24 mouse cellular contexts compared by ENCODE assay signal in the genomic region with DNA sequence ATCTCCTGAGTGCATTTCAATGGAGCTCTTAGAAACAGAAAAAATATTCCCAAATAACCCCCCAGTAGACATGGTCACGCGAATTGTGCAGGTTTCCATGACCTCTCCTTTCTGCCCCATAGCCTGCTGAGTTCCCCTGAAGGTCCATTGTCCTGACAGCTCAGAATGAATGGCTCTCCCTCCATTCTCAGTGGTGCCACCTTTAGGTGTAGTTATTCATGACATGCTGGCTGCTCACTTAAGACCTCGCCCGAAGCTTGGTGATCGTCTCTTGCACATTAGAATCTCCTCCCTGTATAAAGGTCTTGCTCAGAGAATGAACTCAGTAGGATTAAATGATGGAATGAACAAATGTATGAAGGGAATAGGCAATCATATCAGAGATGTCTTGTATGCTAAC.
DNase-seq lines count a peak whose midpoint lies in the region; ATAC-seq and TF ChIP-seq lines count a peak whose summit lies in the region.
"Had no signal": no experiment of that assay in that cellular context is flagged by ENCODE, and none has a peak within 500 bp of the region (broad histone marks: within the 10 kb centered on the region; RNA-seq: fewer than 3 reads in every experiment).

No protein-coding gene starts in this region.

- no peaks in the 10 kb centered on the region for H3K27me3 ChIP-seq in kidney, postnatal 0 days (ENCODE audit: insufficient read depth, low read length)
- H3K27me3 ChIP-seq in E14TG2a.4 (ENCODE audit: insufficient read depth, low read length) = no peaks in the 10 kb centered on the region
- H3K27me3 ChIP-seq in embryonic facial prominence, embryonic 10.5 days (replicated peaks; ENCODE audit: low read depth, poor library complexity, severe bottlenecking) = 0 out of 2 replicates have a peak, but pooled peaks cover 4% of the 10 kb centered on the region
- H3K27me3 ChIP-seq: CH12.LX; embryonic facial prominence, embryonic 13.5 days; forebrain, embryonic 15.5 days; limb, embryonic 13.5 days; megakaryocyte, embryonic 14.5 days had no signal

- no peak overlapping the region for H3K9ac ChIP-seq in kidney, postnatal 0 days (ENCODE audit: low read depth, low read length)
- H3K9ac ChIP-seq: embryonic facial prominence, embryonic 13.5 days; forebrain, embryonic 15.5 days; hindbrain, embryonic 14.5 days; limb, embryonic 13.5 days had no signal

- ATAC-seq in kidney, postnatal 0 days (replicated peaks; ENCODE audit: low FRiP score, low read depth) = no peak
- ATAC-seq: activated CD4-positive, CD25-positive, alpha-beta regulatory T cell, adult 4 months; forebrain, embryonic 15.5 days; midbrain, embryonic 16.5 days had no signal

- no peaks in the 10 kb centered on the region for H3K4me1 ChIP-seq in kidney, postnatal 0 days (replicated peaks; ENCODE audit: insufficient read depth, low read length)
- peaks cover 14% of the 10 kb centered on the region for H3K4me1 ChIP-seq in E14TG2a.4 (replicated peaks; ENCODE audit: low read depth, low read length)
- peaks cover 7% of the 10 kb centered on the region; the same call in 1 of the 2 replicates for H3K4me1 ChIP-seq in embryonic facial prominence, embryonic 10.5 days
- H3K4me1 ChIP-seq: megakaryocyte, embryonic 14.5 days had no signal

- no peak overlapping the region for H3K4me3 ChIP-seq in kidney, postnatal 0 days (replicated peaks; ENCODE audit: low read depth, low read length)
- H3K4me3 ChIP-seq in E14TG2a.4 (replicated peaks; ENCODE audit: low read length) = no peak overlapping the region
- H3K4me3 ChIP-seq in embryonic facial prominence, embryonic 10.5 days = no peak overlapping the region
- H3K4me3 ChIP-seq: embryonic facial prominence, embryonic 13.5 days; forebrain, embryonic 15.5 days; limb, embryonic 13.5 days; megakaryocyte, embryonic 14.5 days had no signal

- intact Hi-C loops in gastrocnemius, postnatal 14 days (cut with DNase I; ENCODE audit: low total_unique reads) = no loop called here

- WGBS in kidney, postnatal 0 days = 92% methylated on average over 5 of the region's 5 CpGs
- 87% methylated on average over 5 of the region's 5 CpGs for WGBS in embryonic facial prominence, embryonic 10.5 days

- DNase-seq in embryo, embryonic 11 days = peak; percentile 4
- no peak for DNase-seq in embryo, embryonic 9.5 days (ENCODE audit: extremely low spot score)
- DNase-seq in kidney, postnatal 0 days (ENCODE audit: low spot score) = no peak
- no peak for DNase-seq in kidney, adult 11 months
- DNase-seq in WW6 (ENCODE audit: low read depth, low spot score) = peak; percentile 14
- DNase-seq in gastrocnemius, postnatal 14 days = no peak
- no peak for DNase-seq in embryonic facial prominence, embryonic 10.5 days (ENCODE audit: low spot score)
- DNase-seq: adrenal gland, postnatal 25 days; cerebellum, adult 11 months; cerebellum, postnatal 25 days; heart, postnatal 14 days; kidney, adult 18-20 months; right cerebral cortex, adult 18-20 months; thymus, postnatal 36 days had no signal

- H3K4me2 ChIP-seq in kidney, postnatal 0 days (ENCODE audit: low read length) = no peak overlapping the region
- H3K4me2 ChIP-seq: embryonic facial prominence, embryonic 13.5 days; forebrain, embryonic 15.5 days; heart, embryonic 11.5 days; hindbrain, embryonic 14.5 days; limb, embryonic 13.5 days had no signal

- no peak overlapping the region for H3K27ac ChIP-seq in kidney, postnatal 0 days
- H3K27ac ChIP-seq in embryonic facial prominence, embryonic 10.5 days (replicated peaks) = no peak overlapping the region
- H3K27ac ChIP-seq: embryonic facial prominence, embryonic 13.5 days; hindbrain, embryonic 14.5 days; limb, embryonic 13.5 days had no signal

- peak; percentile 32; the same call in 1 of the 2 replicates for TF ChIP-seq CTCF in kidney, postnatal 0 days (IDR thresholded peaks at IDR 0.05; ENCODE audit: low read depth)
- peak; percentile 40 for TF ChIP-seq CTCF in E14TG2a.4 (conservative IDR thresholded peaks at IDR 0.05; ENCODE audit: low read length)

- no peaks in the 10 kb centered on the region for H3K36me3 ChIP-seq in kidney, postnatal 0 days (ENCODE audit: insufficient read depth, low read length)
- H3K36me3 ChIP-seq in E14TG2a.4 (ENCODE audit: insufficient read depth, low read length) = no peaks in the 10 kb centered on the region
- H3K36me3 ChIP-seq in embryonic facial prominence, embryonic 10.5 days (replicated peaks) = no peaks in the 10 kb centered on the region
- H3K36me3 ChIP-seq: embryonic facial prominence, embryonic 13.5 days; forebrain, embryonic 15.5 days; limb, embryonic 13.5 days had no signal

- H3K9me3 ChIP-seq in kidney, postnatal 0 days (replicated peaks; ENCODE audit: low read length) = no peaks in the 10 kb centered on the region
- H3K9me3 ChIP-seq in E14TG2a.4 (ENCODE audit: low read length) = no peaks in the 10 kb centered on the region
- no peaks in the 10 kb centered on the region for H3K9me3 ChIP-seq in embryonic facial prominence, embryonic 10.5 days
- H3K9me3 ChIP-seq: embryonic facial prominence, embryonic 13.5 days; forebrain, embryonic 15.5 days; limb, embryonic 13.5 days had no signal

Comparison
In these comparisons a context has a peak if more than half of its experiments do, and no peak if none do; other contexts are left out.
1. DNase-seq: peak in embryo, embryonic 11 days (single experiment) and WW6 (single experiment); none in embryo, embryonic 9.5 days (single experiment), kidney, postnatal 0 days (single experiment), kidney, adult 11 months (single experiment), gastrocnemius, postnatal 14 days (single experiment) and embryonic facial prominence, embryonic 10.5 days (single experiment).